Mouse (Mus musculus) right cerebral cortex, postnatal 14 days (tissue): ENCODE data around the gene Nupl1.

Experiments used
- DNase-seq: peaks from one replicate; pipeline ENCODE4 v3.0.0; 2022

Gene Nupl1

GRCm38 (mm10) chr14:60143234-60143633, 108.0 kb downstream of the Nupl1 start:
- DNase-seq, result no peak

- no peak for DNase-seq
Measured at GRCm38 (mm10) chr14:60138339-60138738, 112.9 kb downstream of the Nupl1 start.

GRCm38 (mm10) chr14:60137812-60138211, 113.4 kb downstream of the Nupl1 start:
- no peak for DNase-seq

GRCm38 (mm10) chr14:60135801-60136200, 115.4 kb downstream of the Nupl1 start:
- no peak for DNase-seq

- DNase-seq, result no peak
Measured at GRCm38 (mm10) chr14:60134720-60135119, 116.5 kb downstream of the Nupl1 start.
